Mouse (Mus musculus) c-Kit-positive CD71-negative TER-119-negative erythroid progenitor cells, embryonic 14.5 days (primary cell): ENCODE results near the gene Acer1.

ENCODE experiments used
- DNase-seq: peaks from one replicate; pipeline ENCODE4 v3.0.0-alpha.2; 2013; ENCODE audit warnings: low read depth

The Acer1 gene

DNA sequence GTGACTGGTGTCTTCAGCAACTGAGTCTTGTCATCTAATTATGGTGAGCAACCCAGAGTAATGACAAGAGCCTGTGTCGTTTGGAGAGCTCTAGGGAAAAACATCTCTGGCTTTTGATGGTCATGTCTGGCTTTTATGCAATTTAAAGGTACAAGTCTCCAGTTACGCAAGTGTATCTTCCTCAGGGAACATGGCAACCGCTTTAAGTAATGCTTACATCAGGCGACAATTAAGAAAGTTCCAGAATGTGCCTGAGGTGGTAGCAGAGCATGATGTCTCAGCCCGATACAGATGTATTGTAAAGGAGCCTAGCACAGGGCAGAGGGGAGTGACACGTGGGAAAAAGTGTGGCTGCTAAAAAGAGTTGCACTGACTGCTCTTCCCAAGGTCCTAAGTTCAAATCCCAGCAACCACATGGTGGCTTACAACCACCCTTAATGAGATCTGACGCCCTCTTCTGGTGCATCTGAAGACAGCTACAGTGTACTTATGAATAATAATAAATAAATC is 7.0 kb upstream of the Acer1 start:
- no peak for DNase-seq

DNA sequence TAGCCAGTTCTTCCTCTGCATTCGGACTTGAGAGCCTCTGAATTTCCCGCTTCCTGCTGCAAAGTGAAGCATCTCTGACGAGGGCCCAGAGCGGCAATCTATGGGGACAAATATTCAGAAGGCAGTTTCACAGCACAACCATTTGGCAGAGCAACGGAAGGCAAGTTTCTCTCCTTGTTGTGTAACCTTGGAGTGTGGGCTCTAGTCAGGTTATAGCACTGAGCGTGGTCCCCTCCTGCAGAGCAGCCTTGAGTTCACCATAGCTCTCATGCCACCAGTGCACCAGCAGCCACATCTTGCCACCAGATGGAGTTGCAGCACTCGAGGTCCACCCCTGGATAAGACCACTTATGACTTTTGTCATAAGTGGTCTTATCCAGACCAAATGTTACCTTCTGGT is 6.5 kb upstream of the Acer1 start:
- no peak for DNase-seq

GRCm38 (mm10) chr17:56986105-56986805 is 4.3 kb upstream of the Acer1 start:
- no peak for DNase-seq

GRCm38 (mm10) chr17:56985656-56986055 is 3.7 kb upstream of the Acer1 start:
- no peak for DNase-seq

- DNase-seq: no peak
These were observed 3.0 kb upstream of the Acer1 start for GRCm38 (mm10) chr17:56984886-56985285.

GRCm38 (mm10) chr17:56981049-56981448 is 877 bp downstream of the Acer1 start:
- no peak for DNase-seq

- DNase-seq: no peak
These were observed 2.4 kb downstream of the Acer1 start for GRCm38 (mm10) chr17:56979524-56979923.

GRCm38 (mm10) chr17:56976531-56977390 is 5.2 kb downstream of the Acer1 start:
- DNase-seq: no peak

- no peak for DNase-seq
These were observed 6.5 kb downstream of the Acer1 start for GRCm38 (mm10) chr17:56975391-56975790.

DNA sequence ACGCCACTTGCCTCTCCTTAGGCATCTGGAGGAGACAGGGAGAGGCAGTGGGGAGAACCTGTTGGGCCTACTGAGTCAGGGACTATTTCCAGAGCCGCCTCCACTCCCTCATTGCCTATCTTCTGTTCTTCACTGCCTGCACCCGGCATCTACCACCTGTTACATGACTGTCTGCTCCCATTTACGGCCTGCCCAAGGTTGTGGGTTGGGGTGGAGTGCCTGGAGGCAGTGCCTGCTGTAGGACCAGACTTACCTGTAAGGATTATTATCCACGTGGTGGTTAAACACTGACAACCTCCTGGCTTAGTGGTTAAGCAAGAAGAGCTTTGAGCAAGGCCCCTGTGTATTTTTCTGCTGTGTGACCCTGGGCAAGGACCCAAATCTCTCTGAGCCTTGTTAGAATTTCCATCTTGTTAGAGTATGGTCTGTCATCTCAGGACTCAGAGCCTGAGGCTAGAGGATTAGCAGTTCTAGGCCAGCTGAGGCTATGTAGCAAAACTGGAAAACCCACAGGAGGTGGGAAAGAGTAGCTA is 7.2 kb downstream of the Acer1 start:
- no peak for DNase-seq

GRCm38 (mm10) chr17:56973956-56974707 is 7.8 kb downstream of the Acer1 start:
- DNase-seq: no peak

DNA sequence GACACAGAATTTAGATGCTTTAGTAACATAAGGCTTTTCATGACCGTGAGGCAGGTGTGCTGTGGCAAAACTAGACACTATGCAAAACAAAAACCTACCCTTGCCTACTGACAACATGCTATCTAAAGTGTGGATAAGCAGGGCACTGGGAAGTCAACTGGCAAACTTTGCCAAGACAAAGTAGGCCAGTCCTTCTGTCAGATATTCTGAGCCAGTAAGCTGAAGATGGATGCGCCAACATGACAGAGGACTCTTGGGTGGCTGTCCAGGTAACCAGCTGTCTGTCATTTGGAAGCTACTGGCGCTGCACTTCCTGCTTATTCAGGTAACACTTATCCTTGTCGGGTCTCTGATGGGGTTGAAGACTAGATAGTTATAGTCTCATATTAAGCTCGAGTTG is 11.8 kb downstream of the Acer1 start:
- DNase-seq: no peak

GRCm38 (mm10) chr17:56969321-56969720 is 12.6 kb downstream of the Acer1 start:
- no peak for DNase-seq

GRCm38 (mm10) chr17:56963646-56964045 is 18.3 kb downstream of the Acer1 start:
- no peak for DNase-seq

DNA sequence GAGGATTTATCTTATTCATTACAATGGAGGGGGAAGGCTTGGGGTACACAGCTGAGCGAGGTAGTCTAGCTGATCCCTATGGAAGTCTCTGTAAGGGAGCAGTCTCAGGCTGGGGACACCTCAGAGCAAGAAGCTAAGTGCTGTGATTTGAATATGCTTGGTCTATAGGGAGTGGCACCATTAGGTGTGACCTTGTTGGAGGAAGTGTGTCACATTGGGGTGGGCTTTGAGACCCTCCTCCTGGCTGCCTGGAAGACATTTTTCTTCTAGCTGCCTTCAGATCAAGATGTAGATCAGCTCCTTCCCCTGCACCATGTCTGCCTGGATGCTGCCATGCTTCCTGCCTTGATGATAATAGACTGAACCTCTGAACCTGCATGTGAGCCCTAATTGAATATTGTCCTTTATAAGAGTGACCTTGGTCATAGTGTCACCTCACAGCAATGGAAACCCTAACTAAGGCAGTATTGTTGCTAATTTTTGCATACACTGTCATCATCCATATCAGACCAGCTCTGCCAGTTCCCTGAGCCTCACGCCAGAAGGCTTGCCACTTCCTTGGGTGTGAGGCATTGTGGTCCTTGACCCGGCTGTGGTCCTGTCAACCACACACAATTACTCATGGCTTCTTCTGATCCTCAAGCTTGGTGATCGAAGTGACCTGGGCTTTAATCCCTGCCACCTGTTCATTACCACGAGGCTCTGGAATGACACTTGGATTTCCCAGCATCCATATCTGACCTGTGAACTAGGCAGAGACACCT is 19.1 kb downstream of the Acer1 start:
- DNase-seq: no peak

DNA sequence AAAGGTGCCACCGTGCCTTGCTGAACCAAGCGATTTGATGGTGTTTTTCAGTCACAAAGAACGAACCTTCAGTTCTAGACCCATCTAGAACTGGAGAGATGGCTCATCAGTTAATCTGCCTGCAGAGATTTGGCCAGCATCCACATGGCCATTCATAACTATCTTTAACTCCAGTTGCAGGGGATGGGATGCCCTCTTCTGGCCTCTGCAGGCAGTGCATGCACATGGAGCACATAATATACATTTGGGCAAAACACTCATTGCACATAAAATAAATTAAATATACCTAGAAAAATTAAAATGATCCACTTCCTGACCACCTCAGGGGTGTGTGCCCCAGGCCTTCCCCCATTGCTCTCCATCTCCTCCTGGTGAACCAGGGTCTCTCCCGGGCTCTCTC is 20.0 kb downstream of the Acer1 start:
- no peak for DNase-seq

DNA sequence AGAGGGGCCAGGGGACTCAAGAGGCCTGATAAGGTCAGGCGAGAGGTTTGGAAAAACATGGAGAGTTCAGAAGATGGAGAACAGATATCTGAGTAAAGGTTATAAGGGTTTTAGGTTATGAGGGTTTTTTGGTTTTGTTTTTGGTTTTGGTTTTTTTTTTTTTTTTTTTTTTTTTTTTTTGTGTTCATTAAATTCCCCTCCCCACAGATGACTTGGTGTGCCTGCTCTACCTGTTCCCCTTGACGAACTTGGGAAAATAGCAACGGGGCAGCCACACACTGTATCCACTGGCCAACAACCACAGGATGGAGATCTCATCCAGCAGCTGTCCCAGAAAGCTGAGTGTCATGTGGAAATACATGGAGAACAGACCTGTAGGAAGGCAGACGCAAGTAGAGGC is 23.3 kb downstream of the Acer1 start:
- DNase-seq: no peak

GRCm38 (mm10) chr17:56957763-56958429 is 24.0 kb downstream of the Acer1 start:
- DNase-seq: peak; percentile 79

GRCm38 (mm10) chr17:56954871-56955270 is 27.1 kb downstream of the Acer1 start:
- DNase-seq: no peak

- DNase-seq: no peak
These were observed 29.3 kb downstream of the Acer1 start for GRCm38 (mm10) chr17:56952639-56953038.

- DNase-seq: peak; percentile 64
These were observed 31.0 kb downstream of the Acer1 start for GRCm38 (mm10) chr17:56950915-56951314.
